Comparison of ENCODE assay signal across 14 mouse cellular contexts in the genomic region with DNA sequence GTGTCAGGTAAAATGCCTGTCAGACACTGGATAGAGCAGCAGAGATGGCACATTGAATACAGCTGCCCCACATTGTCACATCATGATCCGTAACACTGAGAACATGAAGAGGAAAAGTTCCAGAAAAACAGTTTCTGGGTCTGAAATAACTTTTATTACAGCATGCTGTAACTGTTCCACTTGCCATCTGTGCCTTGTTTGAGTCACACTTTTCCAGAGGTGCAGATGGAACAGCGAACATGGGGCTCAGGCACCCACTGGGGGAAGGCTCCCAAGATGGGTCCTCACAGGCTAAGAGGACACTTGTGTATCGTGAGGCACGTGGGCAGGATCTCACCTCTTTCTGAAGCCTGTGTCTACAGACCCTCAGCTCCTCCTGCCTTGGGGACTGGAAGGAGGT. TPM values are rescaled to one million over a fixed set of nuclear protein-coding genes. Genes with fewer than 3 reads are reported as not detected.
A peak's percentile ranks its signal among the peaks of the same experiment; 100 is the strongest.
DNase-seq lines count a peak whose midpoint lies in the region.
"Had no signal": no experiment of that assay in that cellular context is flagged by ENCODE, and none has a peak within 500 bp of the region (broad histone marks: within the 10 kb centered on the region; RNA-seq: fewer than 3 reads in every experiment).

No protein-coding gene starts in this region.

- DNase-seq in frontal cortex, postnatal 36 days (ENCODE audit: low spot score in 2 of 2), result peak; percentile 26 to 54
- no peak for DNase-seq in frontal cortex, postnatal 14 days (ENCODE audit: low spot score in 2 of 2)
- DNase-seq in layer of hippocampus, adult 9-11 months, result peak; percentile 45
- DNase-seq in layer of hippocampus, postnatal 36 days, result no peak
- peak; percentile 66 for DNase-seq in right cerebral cortex, adult 18-20 months
- no peak for DNase-seq in right cerebral cortex, postnatal 14 days
- peak; percentile 55 for DNase-seq in telencephalon, adult 2 months (ENCODE audit: low read depth, low spot score)
- DNase-seq in ovary, postnatal 36 days (ENCODE audit: low spot score), result no peak
- DNase-seq: cerebellum, adult 18-20 months; cerebellum, postnatal 10 days; gastrocnemius, postnatal 10 days; thymus, adult 18-20 months; thymus, postnatal 25 days had no signal

RNA-seq across cellular contexts. Expression of gene Klf2, which starts 43.9 kb away (rescaled TPM):
- total RNA-seq in layer of hippocampus, postnatal 36 days (2021), result 10 to 100 TPM; 16.4 to 18.5 TPM
- total RNA-seq: MEL had no signal

RNA-seq across cellular contexts. Expression of gene Gm10282, which starts 57.7 kb away (rescaled TPM):
- total RNA-seq in layer of hippocampus, postnatal 36 days (2021), result 1 to 10 TPM; 7.7 to 9.7 TPM

RNA-seq across cellular contexts. Expression of gene Eps15l1, which starts 58.5 kb away (rescaled TPM):
- 10 to 100 TPM; 63.6 to 73.8 TPM for total RNA-seq in layer of hippocampus, postnatal 36 days (2021)

Comparison
In these comparisons a context has a peak if more than half of its experiments do, and no peak if none do; other contexts are left out.
1. DNase-seq: peak in frontal cortex, postnatal 36 days (2 of 2), layer of hippocampus, adult 9-11 months (single experiment), right cerebral cortex, adult 18-20 months (single experiment) and telencephalon, adult 2 months (single experiment); none in frontal cortex, postnatal 14 days (0 of 2), layer of hippocampus, postnatal 36 days (0 of 2), right cerebral cortex, postnatal 14 days (single experiment) and ovary, postnatal 36 days (single experiment).